Mouse (Mus musculus) cerebellum, postnatal 10 days (tissue): ENCODE measurements around the gene Gm9048.
"Not testable (repeated sequence)": the region's sequence is repeated elsewhere in the genome, so short reads cannot be mapped to it uniquely, and the experiment has no call there.

Experiments
- DNase-seq, 2 experiments: peaks; one replicate each; pipeline ENCODE4 v3.0.0; 2021; ENCODE audit warnings: mixed read lengths in 2 of 2

The Gm9048 gene

DNA sequence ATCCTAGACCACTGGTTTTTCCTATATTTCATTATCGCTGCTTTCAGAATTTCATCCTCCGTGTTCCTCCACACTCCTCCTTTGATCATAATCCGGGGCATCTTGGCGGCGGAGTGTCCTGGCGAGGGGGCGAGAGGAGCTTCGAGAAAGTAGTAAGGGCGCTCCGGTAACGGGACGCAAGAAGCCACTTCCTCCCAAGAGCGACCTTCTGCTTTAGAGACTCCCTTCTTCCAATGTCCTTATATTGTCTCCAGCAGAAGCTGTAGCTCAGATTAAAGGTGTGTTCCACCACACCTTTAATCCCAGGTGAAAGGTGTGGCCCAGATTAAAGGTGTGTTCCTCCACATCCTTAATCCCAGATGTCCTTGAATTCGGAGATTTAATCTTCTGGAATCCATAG lies at the start of gene Gm9048:
Gm9048 (minus strand) TSS at position 101 of the 400 bp plus-strand sequence.
- DNase-seq, result not testable (repeated sequence)

- DNase-seq, result peak; percentile 93
These were observed 22.0 kb upstream of the Gm9048 start for GRCm38 (mm10) chr10:118370443-118370842.

GRCm38 (mm10) chr10:118369518-118369917 lies 21.0 kb upstream of the Gm9048 start:
- DNase-seq, result peak; percentile 5 to 6

DNA sequence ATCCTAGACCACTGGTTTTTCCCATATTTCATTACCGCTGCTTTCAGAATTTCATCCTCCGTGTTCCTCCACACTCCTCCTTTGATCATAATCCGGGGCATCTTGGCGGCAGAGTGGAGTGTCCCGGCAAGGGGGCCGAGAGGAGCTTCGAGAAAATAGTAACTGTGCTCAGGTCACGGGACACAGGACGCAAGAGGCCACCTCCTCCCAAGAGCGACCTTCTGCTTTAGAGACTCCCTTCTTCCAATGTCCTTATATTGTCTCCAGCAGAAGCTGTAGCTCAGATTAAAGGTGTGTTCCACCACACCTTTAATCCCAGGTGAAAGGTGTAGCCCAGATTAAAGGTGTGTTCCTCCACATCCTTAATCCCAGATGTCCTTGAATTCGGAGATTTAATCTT lies 5.5 kb upstream of the Gm9048 start, which contains the start of gene Gm9049:
Gm9049 (minus strand) TSS at position 101 of the 400 bp plus-strand sequence.
- DNase-seq, result not testable (repeated sequence)

DNA sequence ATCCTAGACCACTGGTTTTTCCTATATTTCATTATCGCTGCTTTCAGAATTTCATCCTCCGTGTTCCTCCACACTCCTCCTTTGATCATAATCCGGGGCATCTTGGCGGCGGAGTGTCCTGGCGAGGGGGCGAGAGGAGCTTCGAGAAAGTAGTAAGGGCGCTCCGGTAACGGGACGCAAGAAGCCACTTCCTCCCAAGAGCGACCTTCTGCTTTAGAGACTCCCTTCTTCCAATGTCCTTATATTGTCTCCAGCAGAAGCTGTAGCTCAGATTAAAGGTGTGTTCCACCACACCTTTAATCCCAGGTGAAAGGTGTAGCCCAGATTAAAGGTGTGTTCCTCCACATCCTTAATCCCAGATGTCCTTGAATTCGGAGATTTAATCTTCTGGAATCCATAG lies 5.3 kb downstream of the Gm9048 start, which contains the start of gene Gm9046:
Gm9046 (minus strand) TSS at position 101 of the 400 bp plus-strand sequence.
- not testable (repeated sequence) for DNase-seq

- not testable (repeated sequence) for DNase-seq
These were observed 10.7 kb downstream of the Gm9048 start, which contains the start of gene Gm9045 for GRCm38 (mm10) chr10:118337731-118338130. Gene Gm9045, minus strand, starts transcription at chr10:118337831.

DNA sequence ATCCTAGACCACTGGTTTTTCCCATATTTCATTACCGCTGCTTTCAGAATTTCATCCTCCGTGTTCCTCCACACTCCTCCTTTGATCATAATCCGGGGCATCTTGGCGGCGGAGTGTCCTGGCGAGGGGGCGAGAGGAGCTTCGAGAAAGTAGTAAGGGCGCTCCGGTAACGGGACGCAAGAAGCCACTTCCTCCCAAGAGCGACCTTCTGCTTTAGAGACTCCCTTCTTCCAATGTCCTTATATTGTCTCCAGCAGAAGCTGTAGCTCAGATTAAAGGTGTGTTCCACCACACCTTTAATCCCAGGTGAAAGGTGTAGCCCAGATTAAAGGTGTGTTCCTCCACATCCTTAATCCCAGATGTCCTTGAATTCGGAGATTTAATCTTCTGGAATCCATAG lies 16.2 kb downstream of the Gm9048 start, which contains the start of gene Gm9044:
Gm9044 (minus strand) TSS at position 101 of the 400 bp plus-strand sequence.
- not testable (repeated sequence) for DNase-seq

- not testable (repeated sequence) for DNase-seq
These were observed 21.6 kb downstream of the Gm9048 start, which contains the start of gene Gm9040 for GRCm38 (mm10) chr10:118326869-118327268. Gene Gm9040, minus strand, starts transcription at chr10:118326969.

DNA sequence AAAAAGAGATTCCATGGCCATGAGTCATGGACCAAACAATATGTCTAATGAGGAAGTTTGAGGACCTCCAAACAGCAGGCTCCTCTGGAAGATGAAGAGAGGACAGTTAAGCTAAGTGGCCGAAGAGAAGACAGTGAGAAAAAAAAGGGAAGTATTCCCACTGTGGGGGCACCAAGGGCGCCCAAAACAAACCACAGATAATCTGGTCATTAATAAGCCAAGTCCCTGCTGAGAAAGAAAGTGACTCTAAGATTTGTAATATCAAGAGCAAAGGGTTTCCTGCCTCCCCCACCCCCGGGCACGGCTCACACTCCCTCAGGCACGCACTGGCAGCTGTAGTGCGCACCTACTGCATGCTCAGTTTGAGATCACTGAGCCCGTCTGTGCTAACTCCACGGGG lies 29.5 kb downstream of the Gm9048 start:
- DNase-seq, result no peak

- DNase-seq, result not testable (repeated sequence)
These were observed 46.3 kb downstream of the Gm9048 start for GRCm38 (mm10) chr10:118302133-118302532.
